Mouse (Mus musculus) liver, embryonic 14.5 days (tissue): Measurements from ENCODE around the gene 4933428G20Rik.

Experiments used
- CTCF ChIP-seq: IDR thresholded peaks from 2 replicates; pipeline ENCODE4 v1.5.1; 2016; ENCODE audit warnings: antibody characterized with exemption, low read depth, control low read depth
- EP300 ChIP-seq: IDR thresholded peaks from 2 replicates; pipeline ENCODE4 v1.6.1; 2016; ENCODE audit warnings: antibody characterized with exemption, low read depth

DNA sequence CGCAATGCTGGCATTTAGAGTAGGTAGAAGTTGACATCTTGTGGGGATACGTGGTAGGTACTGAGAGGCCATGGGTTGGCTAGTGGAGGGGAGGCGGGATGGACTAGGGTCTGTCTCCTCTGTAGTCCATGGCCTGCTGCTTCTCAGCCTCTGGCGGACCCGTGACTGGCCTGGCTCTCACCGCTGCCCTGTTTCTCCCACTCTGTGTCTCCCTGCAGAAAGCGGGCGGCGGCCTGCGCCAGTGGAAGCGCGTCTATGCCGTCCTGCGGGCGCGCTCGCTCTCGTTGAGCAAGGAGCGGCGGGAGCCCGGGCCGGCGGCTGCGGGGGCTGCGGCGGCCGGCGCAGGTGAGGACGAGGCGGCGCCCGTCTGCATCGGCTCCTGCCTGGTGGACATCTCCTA, 37.0 kb downstream of the 4933428G20Rik start:
- no peak for TF ChIP-seq CTCF
- TF ChIP-seq EP300: no peak
